Mouse (Mus musculus) lung, adult 18-20 months (tissue): ENCODE data around the gene Evi2a.

Source experiments
- DNase-seq, 2 experiments: peaks; one replicate each; pipeline ENCODE4 v3.0.0; 2022; ENCODE audit warnings: mixed read lengths in 2 of 2

The Evi2a gene

GRCm38 (mm10) chr11:79530333-79530761 lies at the start of gene Evi2a, which contains the start of gene Evi2:
Gene Evi2a, minus strand, starts transcription at chr11:79530609.
Gene Evi2, minus strand, starts transcription at chr11:79530589.
- DNase-seq: peak; percentile 47 to 58

- DNase-seq: peak; percentile 72 to 73
These were observed 47.3 kb upstream of the Evi2a start for GRCm38 (mm10) chr11:79577741-79578140.

GRCm38 (mm10) chr11:79575383-79576073 lies 45.1 kb upstream of the Evi2a start:
- DNase-seq: no peak

GRCm38 (mm10) chr11:79573836-79574235 lies 43.4 kb upstream of the Evi2a start:
- DNase-seq: no peak

- no peak for DNase-seq
These were observed 39.9 kb upstream of the Evi2a start for GRCm38 (mm10) chr11:79570319-79570718.

GRCm38 (mm10) chr11:79568197-79568911 lies 37.9 kb upstream of the Evi2a start:
- DNase-seq: no peak

- no peak for DNase-seq
These were observed 36.5 kb upstream of the Evi2a start for GRCm38 (mm10) chr11:79566947-79567346.

- DNase-seq: no peak
These were observed 33.1 kb upstream of the Evi2a start for GRCm38 (mm10) chr11:79563493-79563892.

GRCm38 (mm10) chr11:79560536-79560935 lies 30.1 kb upstream of the Evi2a start:
- DNase-seq: no peak

GRCm38 (mm10) chr11:79552622-79553021 lies 22.2 kb upstream of the Evi2a start:
- no peak for DNase-seq

GRCm38 (mm10) chr11:79536293-79536692 lies 5.9 kb upstream of the Evi2a start:
- no peak for DNase-seq

- no peak for DNase-seq
These were observed 5.1 kb upstream of the Evi2a start for GRCm38 (mm10) chr11:79535554-79535953.

- peak in 1 of 2 experiments; percentile 32 for DNase-seq
These were observed 3.7 kb upstream of the Evi2a start for GRCm38 (mm10) chr11:79533950-79534690.

GRCm38 (mm10) chr11:79533311-79533710 lies 2.9 kb upstream of the Evi2a start:
- DNase-seq: no peak

- DNase-seq: no peak
These were observed 1.1 kb upstream of the Evi2a start for GRCm38 (mm10) chr11:79531485-79531884.

GRCm38 (mm10) chr11:79530774-79531173 lies 365 bp upstream of the Evi2a start:
- no peak for DNase-seq

- DNase-seq: no peak
These were observed 673 bp downstream of the Evi2a start for GRCm38 (mm10) chr11:79529736-79530135.

- DNase-seq: no peak
These were observed 1.2 kb downstream of the Evi2a start for GRCm38 (mm10) chr11:79529226-79529625.

GRCm38 (mm10) chr11:79528601-79529000 lies 1.8 kb downstream of the Evi2a start:
- DNase-seq: no peak

GRCm38 (mm10) chr11:79527739-79528384 lies 2.5 kb downstream of the Evi2a start:
- DNase-seq: peak; percentile 38 to 44

- DNase-seq: peak in 1 of 2 experiments; percentile 15
These were observed 3.2 kb downstream of the Evi2a start for GRCm38 (mm10) chr11:79527015-79527738.

- no peak for DNase-seq
These were observed 3.9 kb downstream of the Evi2a start for GRCm38 (mm10) chr11:79526549-79526948.
